Mouse (Mus musculus): ENCODE measurements around the gene Trpm8.
A peak's percentile ranks its signal among the peaks of the same experiment; 100 is the strongest.

The Trpm8 gene

DNA sequence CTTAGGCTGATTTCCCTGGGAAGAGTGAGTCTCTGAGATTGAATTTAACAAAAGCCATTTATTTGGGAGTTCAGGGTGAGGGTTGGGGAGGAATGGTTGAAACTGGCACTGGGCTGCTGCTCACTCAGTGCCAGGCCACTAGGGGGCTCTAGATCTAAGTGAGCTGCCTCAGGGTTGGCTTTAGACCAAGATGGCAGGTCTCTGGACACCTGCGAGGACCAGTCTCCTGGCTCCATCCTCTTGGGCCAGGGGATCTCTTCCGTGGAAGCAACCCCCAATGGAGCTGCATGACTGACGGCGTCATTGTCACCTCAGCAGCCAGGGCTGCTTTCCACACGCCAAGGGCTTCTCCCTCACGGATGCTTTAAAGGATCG is 7.5 kb downstream of the Trpm8 start:
- DNase-seq (ENCODE audit: low spot score), result no peak

DNA sequence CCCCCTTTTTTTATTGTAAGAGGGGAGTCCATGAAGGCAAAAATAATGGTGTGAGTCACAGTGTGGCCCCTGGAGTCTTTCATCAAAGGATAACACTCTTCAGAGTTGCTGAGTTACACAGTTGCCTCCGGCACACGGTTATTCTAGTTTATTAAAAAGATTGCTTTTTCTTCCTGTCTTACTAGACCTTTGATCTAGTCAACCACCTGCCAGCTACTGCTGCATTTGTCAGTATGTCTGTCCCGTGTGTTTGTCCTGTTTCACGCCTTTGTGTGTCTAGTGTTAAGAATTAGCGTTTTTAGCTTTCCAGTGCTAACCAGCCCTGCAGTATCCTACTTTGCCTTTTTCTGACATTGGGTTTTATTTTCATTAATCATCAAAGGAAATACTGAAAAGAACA is 8.2 kb downstream of the Trpm8 start:
- DNase-seq (ENCODE audit: low spot score), result no peak

DNA sequence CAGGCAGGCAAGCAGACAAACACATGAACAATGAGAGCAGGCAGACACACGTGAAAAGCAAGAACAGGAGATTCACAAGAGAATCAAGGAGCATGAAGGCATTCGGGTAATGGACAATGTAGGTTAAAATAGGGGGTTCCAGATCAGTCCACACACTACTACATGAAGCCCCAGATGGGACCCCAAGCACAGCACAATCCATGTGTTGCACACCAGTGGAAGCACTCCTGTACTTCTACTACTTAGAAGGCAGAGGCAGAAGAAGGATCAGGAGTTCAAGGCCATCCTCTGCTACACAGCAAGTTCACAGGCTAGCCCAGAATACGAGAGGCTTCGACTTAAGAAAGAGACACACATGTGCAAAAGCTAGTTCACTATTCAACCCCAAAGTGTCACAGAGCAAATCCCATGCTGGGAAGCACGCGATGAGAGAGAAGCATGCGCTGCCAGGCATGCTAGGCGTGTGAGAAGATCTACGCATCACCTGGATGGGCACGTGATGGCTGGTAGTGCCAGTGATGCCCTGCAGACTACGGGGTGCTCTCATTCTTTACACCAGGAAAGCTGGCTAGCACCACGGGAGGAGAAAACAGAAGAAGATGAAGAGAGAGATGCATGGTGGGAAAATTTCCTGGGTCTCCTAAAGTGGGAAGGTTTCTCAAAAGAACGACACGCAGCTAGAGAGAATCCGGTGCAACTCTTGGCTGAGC is 8.8 kb downstream of the Trpm8 start:
- DNase-seq (ENCODE audit: low spot score), result no peak

DNA sequence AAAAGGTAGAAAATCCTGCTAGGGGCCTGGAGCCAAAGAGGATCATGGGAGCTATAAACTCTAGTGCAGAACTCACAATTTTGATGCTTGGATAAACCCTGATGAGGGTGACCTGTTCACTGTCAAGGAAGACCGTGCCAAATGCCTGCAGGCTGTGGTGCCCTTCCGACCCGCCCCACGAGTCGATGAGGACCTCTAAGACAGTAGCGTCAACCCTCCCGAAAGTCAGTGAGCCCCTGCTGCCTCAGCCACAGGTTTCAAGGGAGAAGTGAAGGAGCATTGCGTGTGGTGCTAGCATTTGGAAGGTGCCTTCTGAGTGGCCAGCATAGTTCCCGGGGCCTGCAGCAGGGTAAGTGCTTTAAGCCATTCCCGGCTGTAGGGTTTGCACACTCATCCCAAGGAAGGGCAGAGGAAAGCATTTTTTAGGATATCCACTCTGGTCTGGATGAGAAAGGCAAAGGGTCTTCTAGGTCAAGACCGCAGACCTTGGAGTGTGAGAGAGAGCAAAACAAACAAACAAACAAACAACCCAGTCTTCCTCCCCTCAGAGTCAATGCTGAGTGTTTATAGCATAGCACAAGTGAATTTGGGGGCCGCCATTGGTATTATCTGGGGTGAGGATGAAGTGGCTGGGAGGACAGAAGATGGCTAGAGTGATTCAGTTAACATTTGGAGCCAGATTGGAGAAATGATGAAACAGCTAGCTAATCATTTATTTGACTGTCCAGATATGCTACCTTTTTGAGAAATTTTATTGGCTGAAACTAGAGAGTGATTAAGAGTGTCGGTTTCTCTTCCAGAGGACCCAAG is 9.6 kb downstream of the Trpm8 start:
- no peak for DNase-seq (ENCODE audit: low spot score)

DNA sequence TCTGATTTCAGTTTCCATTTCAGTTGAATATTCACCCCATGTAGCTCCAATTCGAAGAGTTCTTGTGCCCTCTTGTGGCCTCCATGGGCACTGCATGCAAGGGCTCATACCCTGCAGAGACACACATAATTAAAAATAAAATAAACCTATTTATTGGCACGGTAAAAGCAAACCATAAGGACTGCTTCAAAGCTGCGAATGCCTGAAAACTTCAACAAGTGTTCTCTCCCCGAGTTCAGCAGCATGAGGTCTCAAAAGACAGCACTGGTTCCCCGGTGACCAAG is 10.2 kb downstream of the Trpm8 start:
- peak; percentile 85 for DNase-seq (ENCODE audit: low spot score)

DNA sequence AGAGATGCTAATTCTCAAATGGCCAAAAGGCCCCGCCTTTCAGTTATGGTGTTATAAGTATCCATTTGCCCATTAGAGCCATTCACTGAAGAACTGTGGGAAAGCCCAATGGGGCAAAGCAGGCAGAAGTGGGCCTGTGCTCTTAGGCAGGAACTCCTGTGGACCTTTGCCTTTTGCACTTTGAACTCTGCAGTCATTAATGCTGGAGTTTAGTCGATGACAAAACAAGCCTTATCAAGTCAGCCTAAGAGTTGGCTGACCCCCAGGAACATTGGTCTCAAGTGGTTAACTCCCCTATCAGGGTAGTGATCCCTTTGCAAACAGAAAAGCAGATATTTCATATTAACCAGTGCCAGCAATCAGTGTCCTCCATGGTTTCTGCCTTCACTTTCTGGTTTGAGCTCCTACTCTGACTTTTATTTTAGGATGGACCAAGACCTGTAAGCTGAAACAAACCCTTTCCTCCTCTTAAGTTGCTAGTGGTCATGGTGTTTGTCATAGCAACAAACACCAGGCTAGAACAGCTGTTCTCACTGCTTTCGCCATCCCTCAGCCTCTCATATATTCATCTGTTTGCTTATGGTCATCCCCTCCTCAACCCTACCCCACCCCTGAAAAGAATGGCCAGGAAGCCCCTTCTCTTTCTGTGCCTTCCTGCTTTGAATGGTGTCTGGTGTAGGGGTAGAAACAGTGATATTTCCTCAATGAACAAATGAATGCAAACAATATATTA is 10.8 kb downstream of the Trpm8 start:
- DNase-seq (ENCODE audit: low spot score), result peak; percentile 84

DNA sequence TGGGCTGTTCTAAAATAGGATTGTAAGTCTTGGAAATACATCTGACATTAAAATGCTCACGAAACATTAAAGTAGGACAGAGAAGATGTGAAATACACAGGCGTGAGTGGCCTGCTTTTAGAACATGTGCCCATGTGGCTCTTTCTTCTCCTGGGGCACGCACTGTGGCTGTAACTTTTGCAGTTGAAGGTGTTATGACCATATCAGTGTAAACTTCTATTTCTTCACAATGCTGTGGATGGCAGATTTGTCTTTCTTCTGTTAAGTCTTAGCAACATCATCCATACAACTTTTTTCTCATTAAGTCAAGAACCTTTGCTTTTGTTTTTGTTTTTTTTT is 11.3 kb downstream of the Trpm8 start:
- DNase-seq (ENCODE audit: low spot score), result no peak

DNA sequence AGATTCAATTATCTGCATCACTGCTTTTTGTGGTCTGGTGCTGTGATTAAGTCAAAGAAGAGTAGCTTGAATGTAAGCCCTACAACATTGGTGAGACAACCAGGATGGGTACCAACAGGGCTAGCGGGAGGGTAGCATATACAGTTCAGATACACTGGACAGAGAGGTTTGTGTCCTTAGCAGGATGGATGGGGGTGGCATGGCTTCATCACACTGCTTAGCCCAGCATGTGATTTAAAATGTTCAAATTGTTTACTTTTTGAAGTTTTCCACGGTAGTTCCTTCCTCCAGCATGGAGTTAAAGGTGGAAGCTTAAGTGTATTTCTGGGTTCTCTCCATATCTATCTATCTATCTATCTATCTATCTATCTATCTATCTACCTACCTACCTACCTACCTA is 11.7 kb downstream of the Trpm8 start:
- DNase-seq (ENCODE audit: low spot score), result no peak

DNA sequence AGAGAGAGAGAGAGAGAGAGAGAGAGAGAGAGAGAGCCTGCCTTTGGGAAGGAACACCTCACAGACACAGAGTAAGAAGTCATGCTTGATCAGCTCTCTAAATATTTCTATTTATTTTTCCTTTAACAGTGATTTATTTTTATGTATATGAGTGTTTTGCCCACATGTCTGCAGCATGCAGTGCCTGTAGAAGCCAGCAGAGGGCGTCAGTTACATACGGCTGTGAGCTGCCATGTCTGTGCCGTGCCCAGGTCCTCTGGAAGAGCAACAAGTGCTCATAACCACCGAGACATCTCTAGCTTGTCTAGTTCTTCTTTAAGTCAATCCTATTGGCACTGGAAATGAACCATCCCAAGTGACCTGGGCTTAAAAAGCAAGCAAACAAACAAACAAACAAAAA is 12.5 kb downstream of the Trpm8 start:
- DNase-seq (ENCODE audit: low spot score), result no peak

DNA sequence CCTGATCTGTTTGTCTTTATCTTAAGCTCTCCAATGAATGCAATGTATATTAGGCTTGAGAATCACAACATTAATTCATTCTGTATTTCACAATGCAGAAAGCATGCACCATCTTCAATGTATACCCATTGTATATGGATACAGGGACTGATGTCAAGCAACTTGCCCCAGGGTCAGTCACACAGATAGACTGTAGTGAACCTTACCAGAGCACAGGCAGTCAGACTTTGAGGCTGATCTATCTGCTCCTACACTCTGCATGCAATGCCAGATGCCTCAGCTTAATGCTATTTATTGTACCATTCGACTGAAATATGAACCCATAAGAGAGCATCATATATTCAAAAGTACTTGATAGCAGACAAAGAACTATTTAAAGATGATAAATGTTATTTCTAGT is 13.1 kb downstream of the Trpm8 start:
- no peak for DNase-seq (ENCODE audit: low spot score)

DNA sequence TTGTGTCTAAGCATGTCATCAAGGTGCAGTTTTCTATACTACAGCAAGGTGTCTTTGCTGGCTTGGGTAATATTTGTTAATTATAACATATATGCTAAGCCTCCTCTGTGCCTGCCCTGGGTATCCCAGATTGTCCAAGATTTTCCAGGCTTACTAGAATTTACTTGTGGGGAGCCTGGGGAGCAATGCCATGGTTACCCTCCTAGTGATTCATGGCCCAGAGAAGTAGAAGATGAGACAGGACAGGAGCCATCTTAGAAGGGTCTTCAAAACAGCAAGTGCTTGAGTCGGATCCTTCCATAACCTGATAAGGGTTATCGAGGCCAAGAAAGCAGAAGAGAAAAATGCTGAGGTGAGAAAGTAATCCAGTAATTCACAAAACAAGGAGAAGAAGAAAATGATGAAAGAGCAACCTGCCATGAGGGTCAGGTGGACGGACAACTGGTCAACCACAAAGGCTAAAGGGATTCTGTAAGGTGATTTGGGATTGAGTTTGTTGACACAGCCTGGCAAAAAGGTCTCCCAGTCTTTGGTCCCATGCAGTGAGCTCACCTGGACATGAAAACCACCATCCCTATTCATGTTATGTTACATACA is 14.0 kb downstream of the Trpm8 start:
- DNase-seq (ENCODE audit: low spot score), result peak; percentile 4

DNA sequence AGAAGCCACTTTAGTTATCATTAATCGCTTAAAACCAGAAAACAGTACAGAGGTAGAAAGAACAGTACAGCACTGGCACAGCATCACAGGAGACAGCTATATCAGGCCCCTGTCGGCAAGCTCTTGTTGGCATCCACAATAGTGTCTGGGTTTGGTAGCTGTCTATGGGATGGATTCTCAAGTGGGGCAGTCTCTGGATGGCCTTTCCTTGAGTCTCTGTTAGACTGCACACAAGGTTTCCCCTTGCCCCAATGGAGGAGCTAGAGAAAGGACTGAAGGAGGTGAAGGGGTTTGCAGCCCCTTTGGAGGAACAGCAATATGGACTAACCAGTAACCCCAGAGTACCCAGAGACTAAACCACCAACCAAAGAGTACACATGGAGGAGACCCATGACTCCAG is 14.6 kb downstream of the Trpm8 start:
- peak; percentile 12 for DNase-seq (ENCODE audit: low spot score)

DNA sequence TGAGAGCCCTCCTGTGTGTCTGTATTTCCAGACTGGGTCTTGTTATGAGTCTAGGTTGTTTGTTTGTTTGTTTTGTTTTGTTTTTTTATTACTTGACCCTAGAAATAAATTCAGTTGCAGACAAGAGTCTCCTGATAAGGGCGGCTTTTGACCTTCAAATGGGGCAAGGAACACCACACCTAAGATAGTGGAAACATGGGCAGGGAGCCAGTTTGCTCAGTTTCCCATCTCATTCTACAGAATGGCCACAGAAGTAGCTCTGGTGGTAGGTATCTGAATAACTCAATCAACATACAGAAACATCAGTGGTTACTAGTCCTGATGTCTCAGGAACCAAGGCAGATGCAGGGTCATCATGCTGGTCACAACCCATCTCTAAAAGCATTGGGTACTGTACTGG is 17.2 kb downstream of the Trpm8 start:
- peak; percentile 9 for DNase-seq (ENCODE audit: low spot score)

DNA sequence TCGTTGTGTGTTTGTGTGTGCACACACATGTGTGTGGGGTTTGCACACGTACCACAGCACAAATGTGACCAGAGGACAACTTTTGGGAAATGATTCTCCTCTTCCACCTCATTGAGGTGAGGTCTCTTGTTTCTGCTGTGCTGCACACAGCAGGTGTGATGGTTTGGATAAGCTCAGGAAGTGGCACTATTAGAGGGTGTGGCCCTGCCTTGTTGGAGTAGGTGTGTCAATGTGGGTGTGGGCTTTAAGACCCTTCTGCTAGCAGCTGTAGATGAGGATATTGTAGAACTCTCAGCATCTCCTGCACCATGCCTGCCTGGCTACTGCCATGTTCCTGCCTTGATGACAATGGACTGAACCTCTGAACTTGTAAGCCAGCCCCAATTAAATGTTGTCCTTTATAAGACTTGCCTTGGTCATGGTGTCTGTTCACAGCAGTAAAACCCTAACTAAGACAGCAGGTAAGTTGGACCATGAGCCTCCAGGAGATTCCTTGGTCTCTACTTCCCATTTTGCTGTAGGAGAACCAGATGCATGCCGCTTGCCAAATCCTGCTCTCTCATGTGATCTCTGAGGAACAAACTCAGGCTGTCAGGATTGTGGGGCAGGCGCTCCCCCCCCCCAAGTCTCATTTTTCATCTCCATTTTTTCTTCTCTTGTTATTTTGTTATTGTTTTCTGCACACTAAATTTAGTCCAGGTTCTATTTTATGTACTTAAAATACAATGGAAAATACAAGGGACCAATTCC is 18.9 kb downstream of the Trpm8 start:
- DNase-seq (ENCODE audit: low spot score), result peak; percentile 7

DNA sequence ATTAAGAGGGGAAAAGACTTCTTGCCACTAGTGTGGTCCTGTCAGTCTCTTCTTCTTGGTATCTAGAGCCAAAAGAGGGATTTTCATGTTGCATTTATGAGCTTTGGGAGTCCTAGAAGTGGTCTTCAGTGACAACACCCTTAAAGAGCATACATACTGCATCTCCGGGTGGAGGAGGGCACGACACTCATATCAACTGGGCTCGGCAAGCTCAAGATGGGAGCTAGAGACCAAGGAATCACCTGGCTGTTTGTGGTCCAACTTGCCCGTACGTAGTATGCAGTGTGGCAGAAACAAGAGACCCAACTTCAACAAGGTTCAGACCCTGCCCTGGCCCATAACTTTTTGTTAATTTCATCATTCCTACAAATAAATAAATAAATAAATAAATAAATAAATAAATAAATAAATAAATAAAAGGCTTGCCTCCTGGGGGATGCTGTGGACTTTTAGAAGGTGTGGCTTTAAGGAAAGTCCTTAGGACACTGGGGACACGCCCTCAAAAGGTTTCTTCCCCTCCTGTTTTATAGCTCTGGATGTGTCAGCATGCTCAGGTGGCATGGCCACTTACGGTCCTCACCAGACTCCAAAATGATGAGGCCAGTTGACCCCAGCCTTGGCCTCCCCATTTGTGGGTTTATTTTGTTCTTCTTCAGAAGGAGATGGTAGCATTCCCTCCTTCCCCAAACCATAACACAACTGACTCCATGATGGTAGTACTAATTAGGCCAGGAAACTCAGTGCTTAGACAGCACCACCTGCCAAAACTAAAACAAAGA is 20.2 kb downstream of the Trpm8 start:
- DNase-seq (ENCODE audit: low spot score), result peak; percentile 24

DNA sequence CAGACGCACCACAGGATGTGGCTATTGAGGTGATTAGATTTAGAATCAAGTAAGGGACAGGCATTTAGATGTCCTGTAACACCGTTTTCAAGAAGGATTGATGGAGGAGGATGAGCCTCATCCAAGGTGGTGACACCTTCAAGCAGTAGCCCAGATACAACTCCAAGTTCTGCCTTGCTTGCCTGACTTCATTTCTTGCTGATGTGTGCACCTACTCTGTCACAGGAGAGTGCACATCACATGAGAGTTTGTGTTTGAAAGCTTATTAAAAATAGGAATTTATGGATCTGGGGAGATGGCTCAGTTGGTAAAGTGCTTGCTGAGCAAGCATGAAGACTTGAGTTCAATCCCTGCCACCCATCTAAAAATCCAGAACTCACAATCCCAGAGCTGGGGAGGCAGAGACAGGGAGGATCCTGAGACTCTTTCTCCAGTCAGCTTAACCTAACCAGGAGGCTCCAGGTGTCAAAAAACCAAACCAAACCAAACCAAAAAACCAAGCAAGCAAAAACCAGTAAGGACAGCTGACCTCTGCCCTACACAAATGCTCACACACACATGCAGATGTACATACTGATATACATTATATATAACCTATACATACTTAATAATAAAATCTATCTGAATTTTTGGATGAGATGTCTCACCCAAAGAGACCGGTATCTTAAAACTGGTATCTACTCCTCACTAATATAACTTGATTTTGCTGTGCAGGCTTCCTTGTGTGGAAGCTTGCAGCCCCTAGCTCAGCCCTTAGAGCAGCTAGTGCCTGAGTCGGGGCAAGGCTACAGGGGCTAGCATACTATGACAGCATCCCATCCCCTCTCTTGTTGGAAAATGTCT is 21.4 kb downstream of the Trpm8 start:
- no peak for DNase-seq (ENCODE audit: low spot score)

DNA sequence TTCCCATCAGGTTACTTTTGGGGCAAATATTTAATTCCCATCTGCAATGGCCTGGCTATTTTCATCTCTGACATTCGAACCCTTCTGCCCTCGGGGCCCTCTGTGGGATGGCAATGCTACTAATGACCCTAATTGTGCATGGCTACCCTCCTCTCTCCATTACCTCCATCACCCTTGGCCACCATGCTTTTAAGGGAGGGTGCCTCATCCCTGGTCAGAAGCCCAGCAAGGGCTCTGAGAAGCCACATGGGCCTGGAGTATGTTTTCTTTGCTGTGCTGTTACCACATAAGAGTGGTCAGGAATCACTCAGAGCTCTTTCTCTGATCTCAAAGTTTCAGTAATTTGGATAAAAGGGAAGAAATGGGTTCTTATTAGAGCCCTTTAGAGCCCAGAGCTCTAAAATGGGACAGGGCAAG is 22.1 kb downstream of the Trpm8 start:
- no peak for DNase-seq (ENCODE audit: low spot score)

DNA sequence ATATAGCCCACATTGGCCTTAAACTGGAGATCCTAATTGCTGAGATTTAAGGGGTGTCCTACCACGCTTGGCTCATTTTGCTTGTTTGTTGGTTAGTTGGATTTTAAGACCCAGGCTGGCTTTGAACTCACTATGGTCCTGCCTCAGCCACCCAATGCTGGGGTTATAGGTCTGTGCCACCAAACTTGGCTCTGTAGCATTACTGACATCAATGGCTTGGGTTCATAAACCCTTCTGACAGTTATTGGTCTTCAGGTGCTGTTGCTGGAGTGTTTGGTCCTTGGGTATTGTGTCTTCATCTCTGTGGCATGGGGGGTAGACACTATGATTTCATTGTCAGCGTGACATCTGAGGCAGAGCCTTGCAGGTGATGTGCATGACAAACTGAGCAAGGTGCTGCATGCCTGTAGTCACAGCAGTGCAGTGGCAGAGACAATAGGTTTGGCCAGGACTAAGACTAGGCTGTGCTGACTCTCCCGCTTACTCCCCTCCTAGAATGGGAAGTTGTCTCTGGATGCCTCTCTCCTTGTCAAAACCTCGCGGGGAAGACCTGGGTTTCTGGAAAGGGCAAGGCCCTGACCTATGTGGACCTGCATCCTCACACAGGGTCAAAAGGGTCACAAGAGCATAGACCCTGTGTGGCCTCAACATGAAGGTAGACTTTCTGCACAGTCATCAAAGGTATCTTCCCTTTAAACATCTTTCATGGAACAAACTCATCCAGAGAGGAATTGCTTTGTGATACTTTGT is 23.0 kb downstream of the Trpm8 start:
- DNase-seq (ENCODE audit: low spot score), result no peak

DNA sequence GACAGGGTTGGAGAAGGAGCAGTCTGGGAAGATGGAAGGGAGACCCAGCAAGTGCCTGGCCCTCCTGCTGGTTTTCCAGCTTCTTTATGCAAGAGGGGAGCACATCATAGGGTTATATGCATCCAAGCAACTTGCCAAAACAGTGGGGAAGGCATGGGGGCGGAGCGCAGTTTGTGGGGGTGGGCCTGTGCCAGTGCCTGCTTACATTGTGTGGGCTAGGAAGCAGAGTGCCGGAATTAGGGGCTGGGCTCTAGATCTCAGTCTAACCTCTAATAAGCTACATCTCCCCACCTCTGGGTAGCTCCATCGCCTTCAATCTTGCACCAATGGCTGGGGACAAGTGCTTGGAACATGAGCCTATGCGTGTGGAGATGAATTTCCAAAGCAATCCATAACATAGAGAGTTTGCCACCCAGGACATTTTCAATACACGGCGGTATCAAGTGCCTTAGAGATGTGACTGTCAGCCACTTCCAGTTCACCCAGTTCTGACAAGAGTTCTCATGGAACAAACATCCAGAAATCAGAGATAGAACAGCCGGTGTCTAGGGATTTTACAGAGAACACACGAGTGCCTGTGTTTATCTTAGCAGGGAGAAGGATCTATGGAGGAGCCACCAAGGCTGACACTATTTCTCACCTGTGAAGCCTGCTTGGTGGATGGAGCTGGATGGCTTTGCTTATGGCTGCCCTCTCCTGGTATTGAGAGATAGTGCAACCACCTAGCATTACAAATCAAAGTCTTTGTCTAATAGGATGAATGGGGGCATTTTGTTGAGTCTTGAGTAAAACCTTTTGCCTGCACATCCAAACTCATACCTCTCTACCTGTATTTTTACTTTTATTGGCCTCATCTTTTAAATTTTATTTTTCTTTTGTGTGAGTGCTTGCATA is 23.9 kb downstream of the Trpm8 start:
- peak; percentile 40 for DNase-seq (ENCODE audit: low spot score)

Measured in yolk sac, embryonic 10.5 days (tissue).